Mouse (Mus musculus): Measurements from ENCODE around the gene Gm19345.
A peak's percentile ranks its signal among the peaks of the same experiment; 100 is the strongest.

Gm19345 gene

DNA sequence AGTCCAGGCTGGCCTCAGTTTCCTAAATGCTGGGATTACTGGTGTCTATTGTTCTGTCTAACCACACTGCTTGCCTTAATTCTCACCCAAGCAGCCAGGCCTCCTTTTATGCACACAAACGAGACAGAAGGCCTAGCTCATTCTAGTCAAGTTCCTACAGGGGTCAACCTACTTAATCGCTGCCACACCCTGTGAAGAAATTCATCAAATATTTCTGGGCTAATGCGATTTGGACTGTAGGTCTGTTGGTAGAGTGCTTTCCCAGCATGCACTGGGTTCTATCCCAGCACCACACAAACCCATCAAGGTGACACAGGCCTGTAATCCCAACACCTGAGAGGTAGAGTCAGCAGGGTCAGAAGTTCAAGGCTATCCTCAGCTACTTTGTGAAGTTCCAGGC lies 22.1 kb upstream of the Gm19345 start:
- DNase-seq: no peak

DNA sequence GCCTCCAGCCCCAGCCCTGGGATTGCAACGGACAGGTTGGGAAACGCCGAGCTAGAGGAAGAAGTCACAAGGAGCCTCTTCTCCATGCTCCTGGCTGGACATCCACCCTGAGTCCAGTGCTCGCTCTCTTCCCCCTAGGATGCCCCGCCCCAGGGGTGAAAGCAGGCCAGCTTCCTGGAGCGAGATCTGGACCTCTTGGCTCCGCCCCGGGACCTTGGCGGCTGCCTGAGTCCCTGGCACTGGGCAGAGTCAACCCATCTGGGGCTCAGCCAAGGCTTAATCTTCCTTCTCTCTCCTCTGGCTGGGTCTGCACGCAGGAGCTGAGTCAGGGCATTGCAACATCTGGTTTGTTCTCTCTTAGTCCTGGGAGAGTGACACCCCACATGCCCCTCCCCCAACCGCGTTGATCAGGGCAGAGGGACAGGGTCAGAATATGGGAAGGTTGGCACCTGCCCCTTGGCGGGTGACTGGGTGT lies 21.1 kb upstream of the Gm19345 start:
- DNase-seq: peak; percentile 100

DNA sequence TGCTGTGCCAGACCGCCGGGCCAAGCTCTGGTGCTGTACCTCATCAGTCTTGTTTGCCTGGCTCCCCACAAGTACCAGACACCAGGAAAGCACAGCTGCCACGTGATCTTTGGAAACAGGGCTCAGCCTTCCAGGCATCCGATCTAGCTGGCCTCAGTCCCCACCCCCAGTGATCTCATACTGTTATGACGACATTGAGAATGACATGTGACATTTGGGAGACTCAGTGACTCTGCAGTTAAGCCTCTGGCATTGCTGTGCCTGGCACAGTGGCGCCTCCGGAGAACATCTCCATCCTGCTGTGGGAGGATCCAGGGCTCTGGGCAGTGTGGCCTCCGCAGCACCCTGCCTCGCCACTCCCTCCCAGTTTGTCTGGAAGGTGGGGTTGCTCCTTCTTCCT lies 20.0 kb upstream of the Gm19345 start:
- DNase-seq: peak; percentile 96

DNA sequence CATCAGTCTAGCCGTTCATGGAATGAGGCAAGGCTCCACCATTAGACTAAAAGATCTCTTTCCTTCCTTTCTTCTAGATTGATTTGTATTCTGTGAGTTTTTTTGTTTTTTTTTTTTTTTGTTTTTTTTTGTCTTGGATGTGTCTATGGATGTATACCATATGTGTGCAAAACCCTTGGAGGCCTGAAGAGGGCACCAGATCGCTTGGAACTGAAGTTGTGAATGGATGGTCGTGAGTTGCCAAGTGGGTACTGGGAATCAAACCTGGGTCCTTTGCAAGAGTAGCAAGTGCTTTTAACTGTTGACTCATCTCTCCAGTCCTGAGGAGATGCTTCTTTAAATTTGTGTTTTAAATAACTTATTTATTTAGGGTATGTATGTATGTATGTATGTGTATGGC lies 17.7 kb upstream of the Gm19345 start:
- DNase-seq: no peak

DNA sequence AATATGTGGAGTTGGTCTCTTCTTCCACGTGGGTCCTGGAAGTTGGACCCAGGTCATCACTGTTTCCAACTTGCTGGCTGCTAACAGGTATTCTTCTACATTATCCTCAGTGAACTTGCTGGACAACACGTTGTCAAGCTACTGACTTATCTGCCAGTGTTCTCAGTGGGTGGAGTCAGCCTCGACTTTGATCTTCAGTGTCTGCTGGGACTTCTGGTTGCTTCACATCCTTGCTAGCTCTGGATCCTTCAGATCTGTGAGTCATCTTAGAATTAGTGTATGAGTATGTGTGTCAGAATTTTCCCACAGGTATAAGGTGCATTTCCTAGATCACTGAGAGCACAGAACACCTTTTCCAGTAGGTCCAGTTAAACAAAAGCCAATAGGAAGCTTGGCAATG lies 15.0 kb upstream of the Gm19345 start:
- no peak for DNase-seq

DNA sequence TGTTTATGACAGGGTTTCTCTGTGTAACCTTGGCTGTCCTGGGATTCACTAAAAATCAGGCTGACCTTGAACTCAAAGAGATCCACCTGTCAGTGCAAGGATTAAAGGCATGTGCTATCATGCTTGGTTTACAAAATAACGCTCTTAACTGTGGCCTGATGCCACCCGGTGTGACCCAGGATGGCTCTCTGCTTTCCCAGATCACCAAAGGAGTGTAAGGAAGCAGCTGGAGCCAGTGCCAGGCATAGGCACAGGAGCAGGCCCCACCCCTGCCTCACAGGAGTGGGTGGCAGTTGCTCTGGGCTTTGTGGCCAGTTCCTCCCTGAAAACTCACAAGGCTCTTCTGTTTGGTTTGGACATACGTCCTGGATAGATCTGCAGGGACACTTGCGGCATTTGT lies 11.4 kb upstream of the Gm19345 start:
- peak; percentile 74 for DNase-seq

DNA sequence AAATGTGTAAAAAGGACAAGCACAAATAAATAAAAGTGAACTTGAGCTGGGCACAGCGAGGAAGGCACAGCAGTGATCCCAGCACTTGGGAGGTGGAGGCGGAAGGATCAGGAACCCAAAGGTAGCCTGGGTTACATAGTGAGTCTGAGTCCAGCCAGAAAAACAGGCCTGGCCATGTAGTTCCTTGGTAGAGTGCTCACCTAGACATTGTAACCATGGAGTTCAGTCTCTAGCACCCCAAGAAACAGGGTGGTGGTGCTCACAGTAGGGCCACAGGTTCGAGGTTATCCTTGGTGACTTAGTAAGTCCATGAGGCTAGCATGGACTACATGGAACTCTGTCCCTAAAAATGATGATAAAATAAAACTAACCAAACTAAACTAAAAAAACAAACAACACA lies 10.9 kb upstream of the Gm19345 start:
- no peak for DNase-seq

DNA sequence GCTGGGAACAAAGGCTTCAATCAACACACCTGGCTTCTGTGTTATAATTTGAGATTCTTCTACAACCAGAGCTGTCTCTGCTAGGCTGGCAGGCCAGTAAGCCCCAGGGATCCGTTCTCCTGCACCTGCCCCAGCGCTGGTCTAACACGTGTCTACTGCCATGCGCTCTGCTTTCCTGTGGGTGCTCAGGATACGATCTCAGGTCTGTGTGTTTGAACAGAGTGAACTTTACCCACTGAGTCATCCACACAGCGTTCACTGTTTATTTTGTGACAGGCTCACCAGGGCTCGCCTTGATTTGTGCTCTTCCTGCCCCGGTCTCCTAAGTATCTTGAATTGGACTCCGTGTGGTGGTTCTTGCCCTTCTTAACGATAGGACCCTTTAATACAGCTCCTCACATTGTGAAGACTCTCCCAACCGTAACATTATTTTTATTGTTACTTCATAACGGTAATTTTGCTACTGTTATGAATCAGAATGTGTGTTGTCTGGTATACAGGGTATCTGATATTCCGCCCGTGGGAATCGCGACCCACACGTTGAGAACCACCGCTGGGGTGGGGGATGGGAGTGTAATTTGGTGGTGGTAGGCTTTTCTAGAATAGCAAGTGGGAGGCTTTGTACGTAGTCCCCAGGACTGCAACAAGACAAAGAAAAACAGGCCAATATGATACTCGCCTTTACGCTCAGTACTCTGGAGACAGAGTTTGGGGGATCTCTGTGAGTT lies 10.0 kb upstream of the Gm19345 start:
- DNase-seq: peak; percentile 84

DNA sequence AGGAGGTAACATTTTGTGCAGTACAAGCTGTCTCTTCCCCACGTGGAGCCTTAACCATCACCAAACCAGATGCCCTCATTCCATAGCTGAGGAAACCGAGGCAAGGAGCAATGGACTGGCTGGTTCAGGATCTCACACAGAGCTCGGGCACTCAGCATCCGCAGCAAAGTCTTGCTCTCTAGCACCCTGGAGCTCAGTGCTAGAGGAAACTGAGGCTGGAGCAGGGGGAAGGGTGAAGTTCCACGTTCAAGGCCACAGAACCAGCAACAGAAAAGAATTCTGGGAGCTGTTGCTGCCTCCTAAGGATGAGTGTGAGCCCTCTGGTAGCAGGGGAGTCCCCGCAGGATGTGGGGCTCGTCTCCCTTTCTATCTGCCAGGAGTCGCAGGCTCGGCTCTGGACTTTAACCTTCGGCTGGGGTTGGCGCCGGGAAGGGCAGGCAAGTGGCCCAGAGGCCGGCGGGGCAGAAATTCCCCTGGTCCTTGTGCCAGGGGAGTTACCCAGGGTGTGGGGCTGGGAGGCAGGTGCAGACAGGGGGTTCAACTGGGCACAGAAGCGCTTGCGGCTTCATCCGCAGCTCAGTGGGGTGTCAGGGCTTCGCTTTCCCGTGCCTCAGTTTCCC lies 8.8 kb upstream of the Gm19345 start:
- DNase-seq: peak; percentile 96

DNA sequence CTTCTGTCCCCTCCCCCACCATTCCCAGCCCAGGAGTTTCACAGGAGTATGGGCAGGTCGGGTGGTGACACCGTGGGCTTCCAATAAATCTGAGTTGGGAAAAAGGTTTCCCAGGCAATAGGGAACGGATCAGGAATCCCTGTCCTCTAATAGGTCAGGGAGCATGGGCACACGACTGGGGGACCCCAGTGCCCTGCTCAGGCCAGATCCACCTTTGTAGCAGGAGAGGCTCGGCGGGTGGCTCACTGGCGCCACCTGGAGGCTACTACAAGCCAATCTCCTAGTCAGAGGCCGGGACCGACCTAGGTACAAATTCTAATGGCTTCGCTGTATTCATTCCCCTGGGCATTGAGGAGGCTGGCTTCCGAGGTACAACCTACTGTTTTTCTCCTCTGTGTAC lies 8.2 kb upstream of the Gm19345 start:
- DNase-seq: peak; percentile 97

DNA sequence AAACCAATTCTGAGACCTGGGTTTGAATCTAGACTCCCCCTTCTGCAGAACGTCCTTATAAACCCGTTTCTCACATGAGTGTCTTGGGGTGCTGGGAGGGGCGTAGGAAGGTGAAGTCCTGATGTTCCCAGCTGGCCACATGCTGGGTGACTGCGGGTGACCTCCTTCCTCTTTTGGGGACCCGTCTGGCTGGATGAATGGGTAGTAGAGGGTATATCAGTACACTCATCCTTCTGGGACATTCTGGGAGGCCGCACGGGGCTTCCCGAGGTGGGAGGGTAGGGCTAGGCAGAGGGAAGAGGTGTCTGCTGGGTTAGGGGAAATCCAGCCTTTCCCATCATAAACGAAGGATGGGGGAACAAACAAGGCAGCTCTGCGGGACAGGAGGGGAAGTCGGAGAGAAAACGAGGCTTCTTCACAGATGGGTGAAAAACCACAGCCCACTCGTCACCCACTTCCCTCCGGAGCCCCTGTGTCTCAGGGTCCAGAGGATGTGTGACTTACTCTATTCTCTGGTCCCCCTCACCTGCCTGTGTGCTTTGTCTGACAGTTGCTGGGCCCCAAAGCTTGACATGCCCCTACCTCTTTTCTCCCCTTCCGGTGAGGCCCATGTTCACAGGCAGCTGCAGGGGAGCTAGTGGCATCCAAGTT lies 7.2 kb upstream of the Gm19345 start:
- DNase-seq: peak; percentile 92

DNA sequence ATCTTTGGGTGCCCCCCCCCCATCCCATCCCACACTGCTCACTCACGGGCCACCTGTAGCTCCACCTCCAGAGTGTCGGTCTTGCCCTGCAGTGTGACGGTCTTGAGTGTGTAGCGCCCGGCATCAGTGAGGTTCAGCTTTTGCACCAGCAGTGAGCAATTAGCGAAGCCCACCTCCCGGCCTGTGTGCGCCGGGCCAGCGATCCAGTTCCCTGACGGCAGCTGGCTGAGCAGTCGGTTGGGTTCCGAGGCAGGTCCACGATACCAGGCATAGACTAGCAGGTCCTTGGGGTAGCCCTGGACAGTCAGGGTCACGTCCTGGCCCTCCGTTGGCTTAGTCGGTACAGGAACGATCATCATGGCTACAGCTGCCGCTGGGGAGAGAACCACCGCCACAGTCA lies 1.7 kb downstream of the Gm19345 start:
- DNase-seq: peak; percentile 85

DNA sequence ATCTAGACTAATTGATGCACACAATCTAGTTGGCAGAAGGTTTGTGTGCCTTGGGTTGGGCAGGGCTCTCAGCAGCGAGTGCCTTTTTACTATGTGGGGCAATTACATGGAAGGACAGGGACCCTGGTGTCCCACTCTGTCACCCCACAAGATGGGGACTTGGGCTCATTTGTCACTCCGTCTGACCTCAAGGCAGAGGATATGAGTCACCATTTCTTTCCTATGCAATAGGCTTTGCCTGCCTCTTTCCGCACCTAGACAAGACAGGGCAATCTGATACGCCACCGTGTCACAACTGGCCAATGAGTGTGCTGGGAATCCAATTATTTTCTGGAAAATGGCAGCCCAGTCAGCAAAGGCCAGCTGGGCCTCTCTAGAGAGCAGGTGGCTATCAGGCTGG lies 3.9 kb downstream of the Gm19345 start:
- peak; percentile 82 for DNase-seq

DNA sequence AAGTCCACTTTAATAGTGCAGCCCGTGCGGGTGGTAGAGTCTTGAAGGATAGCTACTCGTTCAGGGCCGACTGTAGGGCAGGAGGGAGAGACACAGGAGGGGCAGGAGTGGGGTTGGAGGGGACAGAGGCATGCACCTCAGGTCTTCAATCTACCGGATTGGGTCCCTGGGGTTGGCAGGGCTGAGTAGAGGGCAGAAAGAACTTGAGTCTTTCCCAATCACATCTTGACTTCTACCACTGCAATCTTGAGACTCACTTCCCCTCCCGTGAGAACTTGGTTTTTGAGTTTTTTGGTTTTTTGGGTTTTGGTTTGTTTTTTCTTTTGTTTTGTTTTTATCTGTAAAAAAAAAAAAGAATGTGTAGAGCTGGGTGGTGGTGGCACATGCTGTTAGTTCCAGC lies 4.5 kb downstream of the Gm19345 start:
- no peak for DNase-seq

DNA sequence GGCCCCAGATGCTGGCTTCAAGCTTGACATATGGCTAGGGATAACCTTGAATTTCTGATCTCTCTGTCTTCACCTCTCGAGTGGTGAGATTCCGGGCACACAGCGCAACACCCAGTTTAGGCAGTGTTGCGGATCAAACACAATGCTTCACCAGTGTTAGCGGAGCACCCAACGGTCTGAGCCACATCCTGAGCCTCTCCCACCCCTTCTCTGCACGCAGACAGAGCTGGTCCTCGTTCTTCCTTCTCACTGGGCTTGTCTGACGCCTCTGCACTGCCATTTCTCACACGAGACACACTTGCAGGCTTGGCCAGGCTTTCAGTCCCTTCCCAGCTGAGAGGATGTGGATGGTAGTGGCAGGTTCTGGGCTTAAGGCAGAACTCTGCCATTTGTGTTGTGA lies 7.9 kb downstream of the Gm19345 start:
- no peak for DNase-seq

DNA sequence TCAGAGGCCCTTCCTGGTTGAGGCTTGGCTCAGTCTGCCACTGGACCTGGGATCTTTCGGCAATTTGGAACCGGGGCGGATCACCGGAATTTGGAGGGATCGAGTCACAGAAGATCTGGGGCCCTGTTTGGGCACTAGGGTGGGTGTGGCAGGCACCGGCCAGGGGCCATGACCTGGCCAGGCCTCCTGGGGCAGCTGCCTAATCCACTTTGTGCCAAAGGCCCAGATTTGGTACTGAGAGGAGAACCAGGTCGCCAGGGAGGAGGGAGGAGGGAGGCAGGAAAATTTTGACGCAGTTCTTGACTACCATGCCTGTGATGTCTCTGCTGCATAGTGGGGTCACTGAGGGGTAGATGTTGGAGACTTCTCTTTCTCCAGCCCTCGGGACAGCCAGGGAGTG lies 9.4 kb downstream of the Gm19345 start, which contains the start of gene Ceacam16:
Gene Ceacam16, minus strand, starts transcription at position 101 of the 400 bp plus-strand sequence.
- peak; percentile 89 for DNase-seq

DNA sequence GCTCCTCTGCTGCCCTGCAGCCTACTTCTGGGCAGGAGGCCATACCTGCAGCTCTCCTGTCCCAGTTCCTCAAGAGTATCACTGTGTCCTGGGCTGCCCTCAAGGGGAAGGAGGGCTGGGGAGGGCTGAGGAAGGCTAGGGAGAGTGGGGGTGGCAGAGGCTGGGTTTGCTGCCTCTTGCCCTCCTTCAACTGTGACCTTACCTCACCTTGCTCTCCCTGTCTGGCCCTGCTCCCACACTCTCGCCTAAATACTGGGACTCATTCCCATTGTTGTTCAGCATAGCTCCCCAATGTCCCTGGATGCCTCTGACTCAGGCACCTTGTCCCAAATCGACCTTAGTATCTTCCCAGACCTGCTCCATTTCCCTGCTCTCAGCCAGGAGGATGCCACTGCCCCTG lies 12.4 kb downstream of the Gm19345 start:
- DNase-seq: peak; percentile 95

DNA sequence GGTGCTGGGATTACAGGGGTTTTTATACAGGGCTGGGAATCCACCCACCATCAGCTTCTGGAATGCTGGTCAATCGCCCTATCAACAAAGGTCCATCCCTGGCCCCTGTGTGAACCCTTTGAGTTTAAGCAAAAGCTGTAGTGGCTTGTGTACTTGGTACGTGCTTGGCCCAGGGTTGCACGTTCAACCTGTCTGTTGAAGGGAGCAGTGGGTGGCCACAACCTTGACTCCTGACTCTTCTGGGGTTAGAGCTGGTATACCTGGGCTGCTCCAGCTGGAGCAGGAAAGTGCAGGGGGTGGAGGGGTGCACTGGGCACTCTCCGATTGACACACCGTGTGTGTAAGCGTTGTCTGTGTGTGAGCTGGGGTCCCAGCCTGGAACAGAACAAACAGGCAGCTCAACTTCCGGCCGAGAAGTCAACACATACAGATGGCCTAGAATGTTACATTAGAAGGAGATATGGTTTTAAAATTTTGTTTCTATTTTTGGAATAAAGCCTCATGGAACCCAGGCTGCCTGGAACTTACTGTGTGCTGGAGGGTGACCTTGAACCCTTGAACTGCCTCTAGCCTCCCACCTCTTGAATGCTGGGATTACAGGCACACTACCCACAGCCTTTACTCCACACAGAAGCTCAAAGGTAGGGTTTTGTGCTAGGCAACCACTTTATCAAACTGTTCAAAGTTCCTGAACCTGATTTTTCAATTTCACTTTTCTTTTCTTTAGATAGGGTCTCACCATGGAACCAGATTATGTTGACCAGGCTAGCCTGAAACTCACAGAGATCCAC lies 13.6 kb downstream of the Gm19345 start:
- DNase-seq: peak; percentile 81

DNA sequence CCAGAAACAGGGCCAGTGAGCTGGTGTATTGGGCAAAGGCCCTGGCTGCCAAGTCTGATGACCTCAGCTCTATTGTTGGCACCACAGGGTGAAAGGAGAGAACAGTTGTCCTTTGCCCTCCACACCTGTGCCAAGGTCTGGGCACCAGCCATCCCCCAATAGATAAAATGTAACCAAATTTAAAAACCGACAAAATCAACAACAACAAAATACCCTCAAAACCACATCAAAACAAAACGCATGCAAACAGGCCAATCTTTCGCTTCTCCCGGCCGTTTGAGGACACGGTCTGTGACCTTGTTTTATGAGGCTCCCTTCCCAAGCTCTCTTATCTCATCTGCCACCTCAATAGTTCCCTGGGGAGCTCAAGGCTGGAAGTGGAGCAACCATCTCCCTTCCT lies 14.7 kb downstream of the Gm19345 start:
- DNase-seq: peak; percentile 93

DNA sequence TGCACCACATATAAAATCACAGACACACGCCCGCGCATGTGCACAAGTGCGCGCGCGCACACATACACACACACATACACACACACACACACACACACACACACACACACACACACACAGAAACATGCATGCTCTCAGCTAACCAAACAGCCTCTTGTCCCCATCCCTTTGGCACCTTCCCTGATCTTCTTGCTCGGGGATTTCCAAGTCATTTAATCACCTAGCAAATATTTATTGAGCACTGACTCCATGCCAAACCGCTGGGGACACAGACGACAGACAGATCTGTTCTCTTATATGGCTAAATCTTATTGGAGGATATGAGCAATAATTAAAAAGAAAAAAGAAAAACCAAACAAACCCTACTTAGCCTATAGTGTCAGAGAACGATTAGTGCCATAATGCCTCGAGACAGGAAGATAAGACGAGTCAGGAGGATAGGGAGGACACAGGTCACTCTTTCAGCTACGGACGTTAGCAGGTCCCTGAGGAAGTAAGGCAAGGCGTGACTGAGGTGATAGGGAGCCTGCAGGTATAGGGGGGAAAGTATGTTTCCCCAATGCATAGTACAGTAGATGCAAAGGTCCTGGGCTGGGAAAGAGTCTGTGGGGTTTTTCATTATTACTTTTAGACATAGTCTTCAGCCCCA lies 16.1 kb downstream of the Gm19345 start:
- DNase-seq: no peak

DNA sequence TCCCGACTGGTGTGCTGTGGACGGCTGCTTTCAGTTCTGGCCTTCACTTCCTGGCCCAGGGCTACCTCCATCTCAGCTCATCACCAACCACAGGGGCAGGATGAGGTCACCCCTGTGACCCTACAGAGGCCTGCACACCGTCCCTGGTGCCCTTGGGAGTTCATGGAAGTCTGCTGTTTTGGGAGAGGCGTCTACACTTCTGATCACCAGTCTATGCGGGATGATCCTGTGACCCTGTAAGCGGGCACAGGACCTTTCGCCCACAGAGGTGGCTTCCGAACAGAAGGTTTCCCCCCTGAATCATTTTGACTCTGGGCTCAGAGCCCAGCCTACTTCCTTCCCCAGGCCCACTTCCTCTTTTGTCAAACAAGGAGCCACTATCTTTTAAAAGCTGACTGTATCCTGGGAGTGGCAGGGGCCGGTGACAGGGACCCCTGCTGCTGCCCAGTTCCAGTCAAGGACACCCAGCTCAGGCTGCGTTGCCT lies 19.4 kb downstream of the Gm19345 start:
- DNase-seq: peak; percentile 97

DNA sequence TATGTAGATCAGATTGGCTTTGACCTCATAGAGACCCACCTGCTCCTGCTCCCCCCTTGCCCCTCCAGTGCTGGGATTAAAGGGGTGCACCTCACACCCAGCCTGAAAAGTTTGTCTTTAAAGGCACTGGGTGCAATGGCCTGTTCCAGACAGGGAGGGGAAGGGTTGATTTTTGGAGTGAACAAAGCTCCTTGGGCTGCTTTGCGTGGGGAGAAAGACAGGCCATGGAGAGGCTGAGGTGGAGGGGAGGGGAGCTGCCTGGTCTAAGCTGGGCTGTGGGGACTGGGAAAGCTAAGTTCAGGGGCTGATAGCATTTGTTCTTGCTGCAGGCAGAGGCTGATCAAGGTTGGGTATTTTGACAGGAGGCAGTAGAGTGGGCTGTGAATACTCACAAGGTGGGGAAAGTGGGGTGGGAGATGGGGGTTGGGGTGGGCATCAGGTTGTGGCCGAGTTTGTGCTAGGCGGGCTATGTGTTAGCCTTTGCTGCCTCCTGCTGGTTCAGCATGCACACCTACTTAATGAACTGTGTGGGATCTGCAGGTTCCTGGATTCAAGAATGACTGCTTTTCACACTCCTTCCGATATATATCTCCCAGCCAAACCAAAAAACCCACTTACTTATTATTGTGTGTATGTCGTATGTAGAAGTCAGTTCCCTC lies 20.3 kb downstream of the Gm19345 start:
- peak; percentile 90 for DNase-seq

Measured in heart, adult 11 months (tissue).